Mouse (Mus musculus): ENCODE measurements around the gene Wbp4.

GRCm38 (mm10) chr14:79444601-79445000 lies 36.7 kb downstream of the Wbp4 start:
- TF ChIP-seq CTCF (IDR thresholded peaks at IDR 0.05; ENCODE audit: borderline replicate concordance, insufficient read depth, low read length) (no peak), POLR2A (IDR thresholded peaks at IDR 0.05; ENCODE audit: low read depth, low read length) (no peak)
